Mouse (Mus musculus) left cerebral cortex, adult 18-20 months (tissue): ENCODE data around the gene Bmp8a. TPM values are rescaled to one million over a fixed set of nuclear protein-coding genes. Genes with fewer than 3 reads are reported as not detected.

Experiments
- DNase-seq, 2 experiments: peaks; one replicate each; pipeline ENCODE4 v3.0.0; 2021 to 2022; ENCODE audit warnings: low spot score in 2 of 2, mixed read lengths in 1 of 2
- total RNA-seq, 2 experiments: library from RNA; stranded (reverse); gene quantifications; 2 replicates each; pipeline ENCODE4 v1.2.3; 2021

Gene Bmp8a
- total RNA-seq, 2 experiments from 2014 or later, result 0.19 TPM; not detected in 1

GRCm38 (mm10) chr4:123292390-123292789 is 50.7 kb downstream of the Bmp8a start:
- DNase-seq, result no peak

- no peak for DNase-seq
These were observed 54.0 kb downstream of the Bmp8a start for GRCm38 (mm10) chr4:123289038-123289437.

GRCm38 (mm10) chr4:123286790-123287189 is 56.3 kb downstream of the Bmp8a start:
- DNase-seq, result no peak

- DNase-seq, result no peak
These were observed 58.1 kb downstream of the Bmp8a start for GRCm38 (mm10) chr4:123284731-123285624.

DNA sequence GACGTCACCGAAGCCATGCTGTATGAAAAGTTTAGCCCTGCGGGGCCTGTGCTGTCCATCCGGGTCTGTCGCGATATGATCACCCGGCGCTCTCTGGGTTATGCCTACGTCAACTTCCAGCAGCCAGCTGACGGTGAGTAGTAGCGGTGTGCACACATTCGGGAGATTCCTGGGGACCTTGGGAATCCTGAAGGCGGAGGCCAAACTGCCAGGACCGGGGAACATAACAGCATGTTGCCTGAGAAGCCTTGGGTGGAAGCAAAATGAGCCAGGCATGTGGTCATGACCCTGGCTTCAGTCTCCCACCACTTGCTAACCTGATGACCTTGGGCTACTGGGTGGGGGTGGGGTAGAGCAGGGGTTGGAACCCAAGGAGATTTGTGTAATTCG is 59.4 kb downstream of the Bmp8a start:
- peak in 1 of 2 experiments; percentile 13 for DNase-seq

GRCm38 (mm10) chr4:123282915-123283674 is 60.0 kb downstream of the Bmp8a start:
- DNase-seq, result peak in 1 of 2 experiments; percentile 30

- peak; percentile 87 to 89 for DNase-seq
These were observed 60.6 kb downstream of the Bmp8a start for GRCm38 (mm10) chr4:123282500-123282899.

DNA sequence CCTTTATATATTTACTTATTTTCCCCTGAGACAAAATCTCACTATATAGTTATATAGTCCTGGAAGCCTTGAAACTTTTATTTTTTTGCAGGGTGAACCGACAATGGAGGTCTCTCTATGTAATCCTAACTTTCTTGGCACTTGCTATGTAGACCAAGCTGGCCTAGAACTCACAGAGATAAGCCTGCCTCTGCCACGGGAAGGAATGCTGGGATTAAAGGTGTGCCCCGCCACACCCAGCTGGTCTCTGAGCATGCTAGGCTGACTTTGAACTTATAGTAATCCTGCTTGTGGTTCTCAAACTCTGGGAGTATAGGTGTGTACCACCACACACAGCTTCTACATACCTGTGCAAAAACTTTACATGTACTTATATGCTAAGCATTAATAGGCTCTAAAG is 62.9 kb downstream of the Bmp8a start:
- DNase-seq, result no peak

- no peak for DNase-seq
These were observed 72.0 kb downstream of the Bmp8a start for GRCm38 (mm10) chr4:123271063-123271462.

Other genes with a start within 250 kb of the Bmp8a start
- under 1 TPM in 1 of 2 experiments, not detected in 1; 0.23 TPM for gene Bmp8b, start 238.1 kb downstream of the Bmp8a start, total RNA-seq
- gene Oxct2b, start 227.0 kb downstream of the Bmp8a start, total RNA-seq, result not detected
- 10 to 100 TPM; 22.0 to 23.4 TPM for gene Ppie, start 203.3 kb downstream of the Bmp8a start, total RNA-seq
- gene Hpcal4, start 160.0 kb downstream of the Bmp8a start, total RNA-seq, result 100 to 1,000 TPM; 525 to 560 TPM
- 10 to 100 TPM; 10.5 to 13.4 TPM for gene Nt5c1a, start 141.7 kb downstream of the Bmp8a start, total RNA-seq
- 1 to 10 TPM; 3.5 to 3.9 TPM for gene Heyl, start 109.7 kb downstream of the Bmp8a start, total RNA-seq
- gene Pabpc4, start 80.9 kb downstream of the Bmp8a start, total RNA-seq, result 10 to 100 TPM; 40.3 to 42.2 TPM
- gene Oxct2a, start 19.6 kb downstream of the Bmp8a start, total RNA-seq, result under 1 TPM; 0.23 to 0.26 TPM